Mouse (Mus musculus) leukemia stem cell, adult 10-12 weeks (primary cell): ENCODE data around the gene Mrgpra3. TPM values are rescaled to one million over a fixed set of nuclear protein-coding genes. Genes with fewer than 3 reads are reported as not detected.

Experiments used
- polyA plus RNA-seq: library from polyadenylated mRNA; stranded (reverse); fragments of >175 nt; gene quantifications from 2 replicates; pipeline ENCODE4 v1.2.3, GENCODE M21; 2012; ENCODE audit warnings: low replicate concordance

Mrgpra3 gene
- not detected in 2 replicates for polyA plus RNA-seq

GRCm38 (mm10) chr7:47601272-47601671 is at the start of gene Mrgpra3:
TSS of gene Mrgpra3 (minus strand) at chr7:47601372.

Other genes starting within 250 kb of the Mrgpra3 start
- gene Mrgpra1, start 247.1 kb downstream of the Mrgpra3 start, polyA plus RNA-seq = not detected in 2 replicates
- not detected in 2 replicates for gene Mrgpra2a, start 149.2 kb downstream of the Mrgpra3 start, polyA plus RNA-seq
- not detected in 2 replicates for gene Mrgpra2b, start 72.5 kb downstream of the Mrgpra3 start, polyA plus RNA-seq